Mouse (Mus musculus) liver, embryonic 14.5 days (tissue): ENCODE results near the gene Jmjd1c. TPM values are rescaled to one million over a fixed set of nuclear protein-coding genes. Genes with fewer than 3 reads are reported as not detected.

ENCODE experiments used
- ATAC-seq: fragments of 200-750 bp; cut with Nextera tagmentation; 2 replicates; pipeline ENCODE4 v1.8.0; 2017; ENCODE audit warnings: moderate number of reproducible peaks, mild to moderate bottlenecking, moderate library complexity; ENCODE audit not compliant: insufficient read depth
- DNase-seq, 3 experiments: peaks; one replicate each; pipeline ENCODE4 v3.0.0-alpha.2; 2012 to 2013; ENCODE audit warnings: low read depth in 3 of 3, low spot score in 3 of 3
- H3K27ac ChIP-seq: fragments of 300-500 bp; sonication (generic); 2 replicates; pipeline ENCODE4 v1.5.1; 2014; ENCODE audit warnings: moderate library complexity, mild to moderate bottlenecking, control low read depth, inconsistent platforms
- H3K27me3 ChIP-seq: fragments of 300-500 bp; sonication (generic); 2 replicates; pipeline ENCODE4 v1.6.1; 2014; ENCODE audit warnings: mild to moderate bottlenecking, low read length, moderate library complexity; ENCODE audit not compliant: control insufficient read depth, insufficient read depth
- H3K36me3 ChIP-seq: fragments of 300-500 bp; sonication (generic); replicated peaks from 2 replicates; pipeline ENCODE4 v1.6.1; 2014; ENCODE audit warnings: low read depth; ENCODE audit not compliant: control insufficient read depth, insufficient read depth
- H3K4me1 ChIP-seq, 2 experiments: fragments of 200-500 bp in 1 of 2; fragments of 300-500 bp in 1 of 2; sonication (generic) in 1 of 2; replicated peaks; 2 replicates each; pipeline ENCODE4 v1.6.1; 2012 to 2014; ENCODE audit warnings: antibody characterized with exemption in 1 of 2, inconsistent platforms in 1 of 2, low read length in 1 of 2; ENCODE audit not compliant: control insufficient read depth in 2 of 2, insufficient read depth in 2 of 2
- H3K4me2 ChIP-seq: fragments of 300-500 bp; sonication (generic); 2 replicates; pipeline ENCODE4 v1.6.1; 2014; ENCODE audit warnings: low read depth, mild to moderate bottlenecking, control low read depth, moderate library complexity
- H3K4me3 ChIP-seq, 2 experiments: fragments of 200-500 bp in 1 of 2; fragments of 300-500 bp in 1 of 2; sonication (generic) in 1 of 2; 2 replicates each; pipeline ENCODE4 v1.5.1; 2012 to 2014; ENCODE audit warnings: low read depth in 2 of 2, low read length in 2 of 2, mild to moderate bottlenecking in 2 of 2, control low read depth in 1 of 2, inconsistent platforms in 1 of 2, moderate library complexity in 1 of 2; ENCODE audit not compliant: insufficient read depth in 1 of 2
- H3K9ac ChIP-seq: fragments of 300-500 bp; sonication (generic); replicated peaks from 2 replicates; pipeline ENCODE4 v1.6.1; 2014; ENCODE audit warnings: mild to moderate bottlenecking, control low read depth, moderate library complexity
- H3K9me3 ChIP-seq: fragments of 300-500 bp; sonication (generic); 2 replicates; pipeline ENCODE4 v1.6.1; 2016; ENCODE audit warnings: low read length, mixed read lengths; ENCODE audit not compliant: control insufficient read depth
- CTCF ChIP-seq: IDR thresholded peaks from 2 replicates; pipeline ENCODE4 v1.5.1; 2016; ENCODE audit warnings: antibody characterized with exemption, low read depth, control low read depth
- EP300 ChIP-seq: IDR thresholded peaks from 2 replicates; pipeline ENCODE4 v1.6.1; 2016; ENCODE audit warnings: antibody characterized with exemption, low read depth
- WGBS: fragments of 180-500 bp; shearing (Covaris S2); extraction: QIAGEN DNeasy Blood & Tissue Kit; methylation state at CpG from one replicate; pipeline ENCODE4 v1.1.7; 2014; ENCODE audit not compliant: insufficient replicate concordance; 5-methylcytosine and 5-hydroxymethylcytosine counted together
- polyA plus RNA-seq, 2 experiments: library from polyadenylated mRNA; depleted of rRNA in 1 of 2; stranded (reverse) in 1 of 2; unstranded in 1 of 2; fragments of >200 nt; fragmentation: Nextera tagmentation in 1 of 2; extraction: Ambion mirVana in 1 of 2; gene quantifications; 2 replicates each; pipeline versions ENCODE4 v1.2.1 to v1.2.3; 2012 to 2014

The Jmjd1c gene
- polyA plus RNA-seq, 2 experiments: 6.5 to 8.7 TPM

- no peak for DNase-seq
- Histone ChIP-seq H3K4me3 (no peak overlapping the region), H3K9me3 (no peaks in the 10 kb centered on the region), H3K4me2 (no peak overlapping the region), H3K27ac (no peak overlapping the region), H3K9ac (no peak overlapping the region), H3K27me3 (no peaks in the 10 kb centered on the region), H3K36me3 (no peaks in the 10 kb centered on the region), H3K4me1 (peaks cover 12 to 20% of the 10 kb centered on the region in 2 experiments)
- WGBS: 77% methylated on average over 7 of the region's 7 CpGs
- no peak for ATAC-seq
- TF ChIP-seq EP300: no peak
- TF ChIP-seq CTCF: no peak
Measured at GRCm38 (mm10) chr10:67176031-67176430, 80.1 kb downstream of the Jmjd1c start.

GRCm38 (mm10) chr10:67176932-67177331 is 81.0 kb downstream of the Jmjd1c start:
- Histone ChIP-seq H3K36me3 (no peaks in the 10 kb centered on the region), H3K9ac (no peak overlapping the region), H3K4me3 (no peak overlapping the region), H3K4me2 (peak overlapping the region; percentile 32), H3K4me1 (peaks cover 12 to 23% of the 10 kb centered on the region in 2 experiments), H3K27me3 (no peaks in the 10 kb centered on the region), H3K9me3 (no peaks in the 10 kb centered on the region), H3K27ac (no peak overlapping the region; the same call in 1 of the 2 replicates)
- DNase-seq (no peak), ATAC-seq (no peak; the same call in 1 of the 2 replicates)
- TF ChIP-seq CTCF: no peak
- TF ChIP-seq EP300: no peak
- whole genome bisulfite sequencing: 27% methylated on average over 3 of the region's 3 CpGs

- Histone ChIP-seq H3K27ac (no peak overlapping the region; the same call in 1 of the 2 replicates), H3K27me3 (no peaks in the 10 kb centered on the region), H3K4me1 (peaks cover 12 to 23% of the 10 kb centered on the region in 2 experiments), H3K9ac (no peak overlapping the region), H3K4me2 (peak overlapping the region; percentile 32), H3K4me3 (no peak overlapping the region), H3K36me3 (no peaks in the 10 kb centered on the region), H3K9me3 (no peaks in the 10 kb centered on the region)
- DNase-seq: no peak
- ATAC-seq: peak; percentile 39; the same call in 1 of the 2 replicates
- 20% methylated on average over 4 of the region's 4 CpGs for WGBS
- 0 out of 2 replicates have a peak, but pooled peaks have one; percentile 22 for TF ChIP-seq EP300
- no peak for TF ChIP-seq CTCF
Measured at GRCm38 (mm10) chr10:67177410-67177809, 81.5 kb downstream of the Jmjd1c start.

GRCm38 (mm10) chr10:67180021-67180420 is 84.1 kb downstream of the Jmjd1c start:
- no peak for TF ChIP-seq CTCF
- Histone ChIP-seq H3K36me3 (no peaks in the 10 kb centered on the region), H3K27me3 (no peaks in the 10 kb centered on the region), H3K4me2 (no peak overlapping the region), H3K9ac (no peak overlapping the region), H3K27ac (no peak overlapping the region), H3K4me1 (peaks cover 24 to 36% of the 10 kb centered on the region in 2 experiments), H3K9me3 (no peaks in the 10 kb centered on the region), H3K4me3 (no peak overlapping the region)
- no peak for ATAC-seq
- no peak for DNase-seq
- WGBS: 79% methylated on average over 8 of the region's 8 CpGs

GRCm38 (mm10) chr10:67180799-67181198 is 84.9 kb downstream of the Jmjd1c start:
- 48% methylated on average over 5 of the region's 5 CpGs for WGBS
- Histone ChIP-seq H3K4me3 (no peak overlapping the region), H3K9me3 (no peaks in the 10 kb centered on the region), H3K36me3 (no peaks in the 10 kb centered on the region), H3K27ac (no peak overlapping the region), H3K4me1 (peaks cover 24 to 36% of the 10 kb centered on the region in 2 experiments), H3K4me2 (no peak overlapping the region), H3K27me3 (no peaks in the 10 kb centered on the region), H3K9ac (no peak overlapping the region)
- no peak for DNase-seq
- ATAC-seq: no peak
- TF ChIP-seq EP300 (no peak), CTCF (no peak)
